26 mouse cellular contexts compared by ENCODE assay signal in the genomic region with DNA sequence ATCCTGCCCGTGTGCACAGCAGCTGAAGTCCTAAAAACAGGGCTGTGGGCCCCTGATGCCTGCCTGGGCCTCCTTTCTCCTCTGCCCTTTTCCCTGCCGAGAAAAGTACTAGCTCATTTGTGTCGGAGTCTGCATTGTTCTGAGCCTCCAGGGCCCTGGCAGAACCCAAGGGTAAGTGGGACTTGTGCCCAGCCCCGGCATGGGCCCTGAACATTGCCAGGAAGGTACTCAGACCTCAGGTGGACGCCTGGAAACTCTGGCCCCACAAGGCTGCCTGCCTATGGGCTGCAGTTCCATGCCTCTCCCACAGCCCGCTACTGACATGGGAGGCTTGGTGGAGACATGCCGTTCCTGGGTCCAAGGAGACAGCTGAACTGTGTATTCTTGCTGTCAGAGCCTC.
DNase-seq lines count a peak whose midpoint lies in the region; ATAC-seq and TF ChIP-seq lines count a peak whose summit lies in the region.
"Had no signal": no experiment of that assay in that cellular context is flagged by ENCODE, and none has a peak within 500 bp of the region (broad histone marks: within the 10 kb centered on the region; RNA-seq: fewer than 3 reads in every experiment).

No protein-coding gene starts in this region.

- peak overlapping the region; percentile 16; the same call in 1 of the 2 replicates for H3K9ac ChIP-seq in forebrain, embryonic 13.5 days
- H3K9ac ChIP-seq in lung, postnatal 0 days (replicated peaks; ENCODE audit: low read depth), result no peak overlapping the region
- H3K9ac ChIP-seq: embryonic facial prominence, embryonic 13.5 days; heart, embryonic 13.5 days; hindbrain, embryonic 15.5 days; liver, embryonic 13.5 days; lung, embryonic 14.5 days had no signal

- no peak for TF ChIP-seq CTCF in lung, postnatal 0 days (IDR thresholded peaks at IDR 0.05)
- TF ChIP-seq CTCF in cerebellum, adult 2 months (IDR thresholded peaks at IDR 0.05; ENCODE audit: borderline replicate concordance, insufficient read depth, low read depth, low read length), result no peak

- no peak overlapping the region for H3K4me3 ChIP-seq in forebrain, embryonic 13.5 days
- no peak overlapping the region for H3K4me3 ChIP-seq in forebrain, embryonic 10.5 days
- H3K4me3 ChIP-seq in lung, postnatal 0 days (ENCODE audit: low read depth, low read length), result no peak overlapping the region
- no peak overlapping the region for H3K4me3 ChIP-seq in cerebellum, adult 2 months (replicated peaks; ENCODE audit: insufficient read depth, low read depth, low read length)
- H3K4me3 ChIP-seq: embryonic facial prominence, embryonic 13.5 days; erythroblast, embryonic 14.5 days; heart, embryonic 13.5 days; hindbrain, embryonic 15.5 days; liver, embryonic 13.5 days had no signal

- ATAC-seq in forebrain, embryonic 13.5 days, result no peak
- ATAC-seq in lung, postnatal 0 days, result no peak; the same call in 1 of the 2 replicates
- no peak for ATAC-seq in megakaryocyte progenitor cell, adult 5-6 weeks (replicated peaks; ENCODE audit: poor library complexity)
- ATAC-seq: activated CD4-positive, CD25-positive, alpha-beta regulatory T cell, adult 4 months; forebrain, embryonic 16.5 days; intestine, embryonic 16.5 days had no signal

- no peak for DNase-seq in forebrain, embryonic 10.5 days (ENCODE audit: extremely low spot score, low spot score)
- DNase-seq in lung, postnatal 36 days, result peak; percentile 15
- no peak for DNase-seq in lung, postnatal 0 days (ENCODE audit: low spot score)
- DNase-seq in cerebellum, adult 2 months, result peak; percentile 91 to 92
- peak; percentile 92 to 93 for DNase-seq in cerebellum, postnatal 25 days
- no peak for DNase-seq in gastrocnemius, adult 18-20 months (ENCODE audit: low spot score)
- DNase-seq: adrenal gland, adult 8-10 months; embryo, embryonic 11 days; gastrocnemius, postnatal 14 days; heart, postnatal 14 days; kidney, postnatal 36 days; liver, embryonic 13.5 days; lung, embryonic 14.5 days; right cerebral cortex, postnatal 14 days; spleen, adult 18-20 months had no signal

- H3K36me3 ChIP-seq in forebrain, embryonic 13.5 days (ENCODE audit: poor library complexity, severe bottlenecking), result no peaks in the 10 kb centered on the region
- peaks cover 44% of the 10 kb centered on the region for H3K36me3 ChIP-seq in forebrain, embryonic 10.5 days (replicated peaks)
- no peaks in the 10 kb centered on the region for H3K36me3 ChIP-seq in lung, postnatal 0 days (ENCODE audit: insufficient read depth, low read length)
- H3K36me3 ChIP-seq: hindbrain, embryonic 15.5 days had no signal

- TF ChIP-seq POLR2A in cerebellum, adult 2 months (IDR thresholded peaks at IDR 0.05; ENCODE audit: borderline replicate concordance, insufficient read depth, low read length), result no peak

- H3K4me1 ChIP-seq in forebrain, embryonic 13.5 days, result peaks cover 50% of the 10 kb centered on the region
- H3K4me1 ChIP-seq in forebrain, embryonic 10.5 days, result peaks cover 12% of the 10 kb centered on the region
- no peaks in the 10 kb centered on the region for H3K4me1 ChIP-seq in lung, postnatal 0 days (ENCODE audit: insufficient read depth, low read depth, low read length)
- peaks cover 39% of the 10 kb centered on the region for H3K4me1 ChIP-seq in cerebellum, adult 2 months (ENCODE audit: control insufficient read depth, insufficient read depth, low read length)
- H3K4me1 ChIP-seq: embryonic facial prominence, embryonic 13.5 days; heart, embryonic 13.5 days; liver, embryonic 13.5 days had no signal

- H3K27me3 ChIP-seq in forebrain, embryonic 13.5 days, result no peaks in the 10 kb centered on the region
- H3K27me3 ChIP-seq in forebrain, embryonic 10.5 days (ENCODE audit: poor library complexity, severe bottlenecking), result no peaks in the 10 kb centered on the region
- no peaks in the 10 kb centered on the region for H3K27me3 ChIP-seq in lung, postnatal 0 days (replicated peaks; ENCODE audit: insufficient read depth, low read length)
- no peaks in the 10 kb centered on the region for H3K27me3 ChIP-seq in cerebellum, adult 2 months (ENCODE audit: control insufficient read depth, insufficient read depth, low read length)
- H3K27me3 ChIP-seq: embryonic facial prominence, embryonic 13.5 days; heart, embryonic 13.5 days; hindbrain, embryonic 15.5 days; liver, embryonic 13.5 days had no signal

- peak overlapping the region; percentile 36 for H3K27ac ChIP-seq in forebrain, embryonic 13.5 days
- no peak overlapping the region for H3K27ac ChIP-seq in forebrain, embryonic 10.5 days
- no peak overlapping the region for H3K27ac ChIP-seq in lung, postnatal 0 days (ENCODE audit: low read length)
- H3K27ac ChIP-seq in cerebellum, adult 2 months (ENCODE audit: insufficient read depth, low read length), result no peak overlapping the region
- H3K27ac ChIP-seq: embryonic facial prominence, embryonic 13.5 days; heart, embryonic 13.5 days; hindbrain, embryonic 15.5 days; liver, embryonic 13.5 days; macrophage had no signal

- TF ChIP-seq EP300 in lung, postnatal 0 days (IDR thresholded peaks at IDR 0.05), result no peak

- 57% methylated on average over 7 of the region's 7 CpGs for WGBS in forebrain, embryonic 13.5 days
- WGBS in forebrain, embryonic 10.5 days, result 83% methylated on average over 7 of the region's 7 CpGs
- 78% methylated on average over 7 of the region's 7 CpGs for WGBS in lung, postnatal 0 days
- WGBS in cerebellum, adult 2 months, result 7% methylated on average over 7 of the region's 7 CpGs

- H3K9me3 ChIP-seq in forebrain, embryonic 13.5 days (replicated peaks), result no peaks in the 10 kb centered on the region
- H3K9me3 ChIP-seq in forebrain, embryonic 10.5 days, result no peaks in the 10 kb centered on the region
- H3K9me3 ChIP-seq in lung, postnatal 0 days (ENCODE audit: low read length), result no peaks in the 10 kb centered on the region
- H3K9me3 ChIP-seq: embryonic facial prominence, embryonic 13.5 days; heart, embryonic 13.5 days; hindbrain, embryonic 15.5 days; liver, embryonic 13.5 days had no signal

- no peak overlapping the region for H3K4me2 ChIP-seq in forebrain, embryonic 13.5 days
- no peak overlapping the region for H3K4me2 ChIP-seq in lung, postnatal 0 days (replicated peaks; ENCODE audit: low read depth, low read length)
- H3K4me2 ChIP-seq: embryonic facial prominence, embryonic 13.5 days; heart, embryonic 13.5 days; hindbrain, embryonic 15.5 days; liver, embryonic 13.5 days; lung, embryonic 14.5 days; midbrain, embryonic 11.5 days had no signal

Comparison
In these comparisons a context has a peak if more than half of its experiments do, and no peak if none do; other contexts are left out.
1. DNase-seq: peak in lung, postnatal 36 days (single experiment), cerebellum, adult 2 months (2 of 2) and cerebellum, postnatal 25 days (2 of 2); none in forebrain, embryonic 10.5 days (single experiment), lung, postnatal 0 days (single experiment) and gastrocnemius, adult 18-20 months (single experiment).